In the genomic region with DNA sequence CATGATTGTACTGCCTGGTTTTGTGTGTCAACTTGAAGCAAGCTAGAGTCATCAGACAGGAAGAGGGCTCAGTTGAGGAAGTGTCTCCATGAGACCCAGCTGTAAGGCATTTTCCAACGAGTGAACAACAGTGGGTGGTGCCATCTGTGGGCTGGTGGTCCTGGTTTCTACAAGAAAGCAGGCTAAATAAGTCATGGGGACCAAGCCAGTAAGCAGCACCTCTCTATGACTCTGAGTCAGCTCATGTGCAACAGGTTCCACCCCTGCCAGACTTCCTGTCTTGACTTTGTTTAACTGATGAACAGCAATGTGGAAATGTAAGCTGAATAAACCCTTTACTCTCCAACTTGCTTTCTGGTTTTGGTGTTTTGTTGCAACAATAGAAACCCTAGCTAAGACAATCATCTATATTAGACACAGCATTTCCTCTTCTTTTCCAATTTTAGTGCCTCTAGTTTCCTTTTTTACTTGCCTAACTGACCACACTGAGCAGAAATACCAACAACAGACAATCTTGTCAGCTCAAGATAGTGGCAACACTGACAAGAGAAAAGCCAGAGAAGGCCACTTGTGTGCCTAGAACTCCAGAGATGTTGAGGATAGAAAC, we compare ENCODE assay signal across 21 mouse cellular contexts.
DNase-seq lines count a peak whose midpoint lies in the region; ATAC-seq and TF ChIP-seq lines count a peak whose summit lies in the region.
"Had no signal": no experiment of that assay in that cellular context is flagged by ENCODE, and none has a peak within 500 bp of the region (broad histone marks: within the 10 kb centered on the region; RNA-seq: fewer than 3 reads in every experiment).

No protein-coding gene starts in this region.

- H3K36me3 ChIP-seq in lung, postnatal 0 days (ENCODE audit: insufficient read depth, low read length): no peaks in the 10 kb centered on the region
- no peaks in the 10 kb centered on the region for H3K36me3 ChIP-seq in CH12.LX (replicated peaks in 1 of 2; ENCODE audit: control insufficient read depth in 1 of 2, insufficient read depth in 1 of 2, low read length in 1 of 2)
- no peaks in the 10 kb centered on the region for H3K36me3 ChIP-seq in kidney, embryonic 16.5 days (ENCODE audit: insufficient read depth, low read length)
- H3K36me3 ChIP-seq: heart, embryonic 10.5 days; hindbrain, embryonic 15.5 days; liver, embryonic 15.5 days; lung, embryonic 15.5 days; midbrain, embryonic 10.5 days had no signal

- no peak overlapping the region for H3K27ac ChIP-seq in lung, postnatal 0 days (ENCODE audit: low read length)
- H3K27ac ChIP-seq in CH12.LX (ENCODE audit: insufficient read depth, low read depth): no peak overlapping the region
- H3K27ac ChIP-seq in kidney, embryonic 16.5 days (ENCODE audit: low read length): no peak overlapping the region
- H3K27ac ChIP-seq: heart, embryonic 10.5 days; hindbrain, embryonic 15.5 days; left cerebral cortex, adult 2 months; liver, embryonic 15.5 days; lung, embryonic 15.5 days; midbrain, embryonic 10.5 days had no signal

- ATAC-seq in lung, postnatal 0 days: no peak
- peak; percentile 82 for ATAC-seq in megakaryocyte, adult 5-6 weeks (ENCODE audit: poor library complexity, severe bottlenecking)
- ATAC-seq in kidney, embryonic 16.5 days (ENCODE audit: low FRiP score, low TSS enrichment): no peak
- no peak for ATAC-seq in erythroblast, adult 5-6 weeks (replicated peaks; ENCODE audit: low FRiP score, poor library complexity, severe bottlenecking)

- dilution Hi-C loops in CH12.LX (cut with MboI; ENCODE audit: extremely low pct_ligation_motif_present, extremely low pct_unique_long_range_greater_than_20kb, low sequenced_read_pairs): no loop called here

- H3K4me2 ChIP-seq in lung, postnatal 0 days (replicated peaks; ENCODE audit: low read depth, low read length): no peak overlapping the region
- H3K4me2 ChIP-seq in CH12.LX (ENCODE audit: insufficient read depth, low read depth, poor library complexity, severe bottlenecking): no peak overlapping the region
- no peak overlapping the region for H3K4me2 ChIP-seq in kidney, embryonic 16.5 days (replicated peaks; ENCODE audit: low read depth, low read length)
- H3K4me2 ChIP-seq: hindbrain, embryonic 15.5 days; liver, embryonic 15.5 days; lung, embryonic 15.5 days had no signal

- DNase-seq in lung, postnatal 25 days (ENCODE audit: low spot score): peak; percentile 4
- no peak for DNase-seq in lung, postnatal 0 days (ENCODE audit: low spot score)
- DNase-seq in CH12.LX (ENCODE audit: extremely low read depth): peak; percentile 17
- peak; percentile 25 for DNase-seq in thymus, postnatal 14 days
- no peak for DNase-seq in cerebellum, postnatal 10 days
- DNase-seq: adrenal gland, postnatal 14 days; cerebellum, adult 9-11 months; kidney, adult 8-10 months; kidney, postnatal 14 days; left cerebral cortex, postnatal 4 days; liver; right cerebral cortex, postnatal 14 days had no signal

- no peaks in the 10 kb centered on the region for H3K9me3 ChIP-seq in lung, postnatal 0 days (ENCODE audit: low read length)
- no peaks in the 10 kb centered on the region for H3K9me3 ChIP-seq in CH12.LX (replicated peaks; ENCODE audit: low read length)
- no peaks in the 10 kb centered on the region for H3K9me3 ChIP-seq in kidney, embryonic 16.5 days (ENCODE audit: low read length)
- H3K9me3 ChIP-seq: heart, embryonic 10.5 days; hindbrain, embryonic 15.5 days; liver, embryonic 15.5 days; lung, embryonic 15.5 days; midbrain, embryonic 10.5 days had no signal

- no peak for TF ChIP-seq POLR2A in CH12.LX (IDR thresholded peaks at IDR 0.05; ENCODE audit: low read depth, low read length)

- H3K4me1 ChIP-seq in lung, postnatal 0 days (ENCODE audit: insufficient read depth, low read depth, low read length): no peaks in the 10 kb centered on the region
- H3K4me1 ChIP-seq in CH12.LX (ENCODE audit: control insufficient read depth in 1 of 2, insufficient read depth in 2 of 2): peaks cover 6 to 11% of the 10 kb centered on the region in 2 experiments; a peak in 3 of 4 replicates
- H3K4me1 ChIP-seq in kidney, embryonic 16.5 days (ENCODE audit: insufficient read depth, low read length): no peaks in the 10 kb centered on the region
- H3K4me1 ChIP-seq: heart, embryonic 10.5 days; hindbrain, embryonic 15.5 days; liver, embryonic 15.5 days; lung, embryonic 15.5 days; midbrain, embryonic 10.5 days had no signal

- TF ChIP-seq EP300 in lung, postnatal 0 days (IDR thresholded peaks at IDR 0.05): no peak
- TF ChIP-seq EP300 in CH12.LX (IDR thresholded peaks at IDR 0.05; ENCODE audit: low read length): no peak

- H3K4me3 ChIP-seq in lung, postnatal 0 days (ENCODE audit: low read depth, low read length): no peak overlapping the region
- no peak overlapping the region for H3K4me3 ChIP-seq in CH12.LX (replicated peaks in 1 of 3; ENCODE audit: low read depth in 2 of 3, low read length in 2 of 3, poor library complexity in 1 of 3)
- no peak overlapping the region for H3K4me3 ChIP-seq in kidney, embryonic 16.5 days (ENCODE audit: low read length)
- H3K4me3 ChIP-seq: heart, embryonic 10.5 days; hindbrain, embryonic 15.5 days; left cerebral cortex, adult 2 months; liver, embryonic 15.5 days; lung, embryonic 15.5 days; midbrain, embryonic 10.5 days had no signal

- no peak for TF ChIP-seq CTCF in lung, postnatal 0 days (IDR thresholded peaks at IDR 0.05)
- no peak for TF ChIP-seq CTCF in CH12.LX (conservative IDR thresholded peaks at IDR 0.05 in 1 of 2, IDR thresholded peaks at IDR 0.05 in 1 of 2; ENCODE audit: low read depth in 2 of 2, low read length in 2 of 2)

- in situ Hi-C loops in CH12.LX (cut with MboI; ENCODE audit: low pct_ligation_motif_present, low pct_unique_long_range_greater_than_20kb, low sequenced_read_pairs): no loop called here

- TF ChIP-seq RAD21 in CH12.LX (IDR thresholded peaks at IDR 0.05; ENCODE audit: low read depth, low read length): no peak

- H3K9ac ChIP-seq in lung, postnatal 0 days (replicated peaks; ENCODE audit: low read depth): no peak overlapping the region
- H3K9ac ChIP-seq in CH12.LX (ENCODE audit: insufficient read depth, low read depth): no peak overlapping the region
- H3K9ac ChIP-seq in kidney, embryonic 16.5 days (replicated peaks; ENCODE audit: low read length): no peak overlapping the region
- H3K9ac ChIP-seq: hindbrain, embryonic 15.5 days; liver, embryonic 15.5 days; lung, embryonic 15.5 days had no signal

- H3K27me3 ChIP-seq in lung, postnatal 0 days (replicated peaks; ENCODE audit: insufficient read depth, low read length): no peaks in the 10 kb centered on the region
- H3K27me3 ChIP-seq in CH12.LX (replicated peaks): no peaks in the 10 kb centered on the region
- no peaks in the 10 kb centered on the region for H3K27me3 ChIP-seq in kidney, embryonic 16.5 days (ENCODE audit: insufficient read depth, low read length)
- H3K27me3 ChIP-seq: hindbrain, embryonic 15.5 days; liver, embryonic 15.5 days; lung, embryonic 15.5 days had no signal

- H3K79me2 ChIP-seq in CH12.LX (replicated peaks; ENCODE audit: control insufficient read depth, extremely low read depth, insufficient read depth, poor library complexity, severe bottlenecking): no peaks in the 10 kb centered on the region

- WGBS in lung, postnatal 0 days: 16% methylated on average over 1 of the region's 1 CpGs
- WGBS in kidney, embryonic 16.5 days: 55% methylated on average over 1 of the region's 1 CpGs

TF ChIP-seq in CH12.LX, 34 proteins besides CTCF, POLR2A, EP300 and RAD21:
- TF ChIP-seq MEF2A (IDR thresholded peaks at IDR 0.05; ENCODE audit: borderline replicate concordance, low read depth, low read length) (peak; percentile 10; the same call in 1 of the 2 replicates), IRF4 (IDR thresholded peaks at IDR 0.05; ENCODE audit: low read depth, low read length) (no peak)

Comparison
In these comparisons a context has a peak if more than half of its experiments do, and no peak if none do; other contexts are left out.
1. DNase-seq: peak in lung, postnatal 25 days (single experiment), CH12.LX (single experiment) and thymus, postnatal 14 days (single experiment); none in lung, postnatal 0 days (single experiment) and cerebellum, postnatal 10 days (0 of 2).